Mouse (Mus musculus) C2C12 (cell line): Measurements from ENCODE around the gene Stn1. TPM values are rescaled to one million over a fixed set of nuclear protein-coding genes. Genes with fewer than 3 reads are reported as not detected.

Experiments
- H3K27me3 ChIP-seq: one replicate; pipeline ENCODE4 v1.6.1; 2011; ENCODE audit not compliant: control insufficient read depth, insufficient read depth, insufficient read length
- H3K36me3 ChIP-seq: one replicate; pipeline ENCODE4 v1.6.1; 2011; ENCODE audit not compliant: control insufficient read depth, insufficient read depth
- H3K4me3 ChIP-seq: one replicate; pipeline ENCODE4 v1.5.1; 2011; ENCODE audit warnings: mild to moderate bottlenecking, control low read depth; ENCODE audit not compliant: poor library complexity, insufficient read depth, severe bottlenecking
- H3K79me2 ChIP-seq: one replicate; pipeline ENCODE4 v1.6.1; 2011; ENCODE audit not compliant: control insufficient read depth, insufficient read depth
- H3K79me3 ChIP-seq: one replicate; pipeline ENCODE4 v1.6.1; 2011; ENCODE audit warnings: low read depth, control low read depth
- H3ac ChIP-seq: one replicate; pipeline ENCODE3; 2011; ENCODE audit warnings: low read depth; ENCODE audit not compliant: control insufficient read depth, insufficient read length
- CEBPB ChIP-seq: IDR thresholded peaks from one replicate; pipeline ENCODE4 v1.6.1; 2011; ENCODE audit warnings: low read depth, mild to moderate bottlenecking, control low read depth, moderate library complexity
- CTCF ChIP-seq: IDR thresholded peaks from one replicate; pipeline ENCODE4 v1.5.1; 2011; ENCODE audit not compliant: control insufficient read depth, insufficient read depth, insufficient read length
- FOSL1 ChIP-seq: IDR thresholded peaks from one replicate; pipeline ENCODE4 v1.8.0; 2011; ENCODE audit warnings: mild to moderate bottlenecking, low read length; ENCODE audit not compliant: poor library complexity, insufficient read depth, severe bottlenecking
- MAX ChIP-seq: IDR thresholded peaks from one replicate; pipeline ENCODE4 v1.6.1; 2011; ENCODE audit warnings: mild to moderate bottlenecking, control low read depth
- MYOD1 ChIP-seq: IDR thresholded peaks from one replicate; pipeline ENCODE4 v1.6.1; 2011; ENCODE audit warnings: low read depth; ENCODE audit not compliant: control insufficient read depth, insufficient read length
- MYOG ChIP-seq: IDR thresholded peaks from one replicate; pipeline ENCODE4 v1.6.1; 2011; ENCODE audit not compliant: control insufficient read depth, insufficient read length; ENCODE audit errors: extremely low read depth
- USF1 ChIP-seq: IDR thresholded peaks from one replicate; pipeline ENCODE4 v1.6.1; 2011; ENCODE audit warnings: low read depth, mild to moderate bottlenecking, control low read depth, moderate library complexity
- polyA plus RNA-seq: library from polyadenylated mRNA; unstranded; fragments of >200 nt; fragmentation: generic; extraction: Trizol; gene quantifications from one replicate; pipeline ENCODE4 v1.2.1, GENCODE M21; 2012; ENCODE audit warnings: missing spikeins

The Stn1 gene
- polyA plus RNA-seq, 1 experiment, result 50.7 TPM

GRCm38 (mm10) chr19:47537879-47538278, 572 bp upstream of the Stn1 start:
- Histone ChIP-seq H3K36me3 (peaks cover 19% of the 10 kb centered on the region), H3K27me3 (no peaks in the 10 kb centered on the region), H3K79me3 (peaks cover 1% of the 10 kb centered on the region), H3K79me2 (peaks cover 20% of the 10 kb centered on the region), H3K4me3 (no peak overlapping the region), H3ac (no peak overlapping the region)
- no peak for TF ChIP-seq CTCF

- Histone ChIP-seq H3K36me3 (peaks cover 30% of the 10 kb centered on the region), H3K79me3 (peaks cover 1% of the 10 kb centered on the region), H3K79me2 (peaks cover 20% of the 10 kb centered on the region), H3K27me3 (no peaks in the 10 kb centered on the region), H3K4me3 (peak overlapping the region; percentile 47), H3ac (peak overlapping the region; percentile 68)
- TF ChIP-seq MYOD1 (no peak), CEBPB (no peak), FOSL1 (no peak), MYOG (no peak), CTCF (no peak), USF1 (no peak), MAX (peak; percentile 77)
Observed at GRCm38 (mm10) chr19:47536521-47537299, 597 bp downstream of the Stn1 start.

- Histone ChIP-seq H3ac (no peak overlapping the region), H3K79me2 (peaks cover 20% of the 10 kb centered on the region), H3K79me3 (peaks cover 1% of the 10 kb centered on the region), H3K4me3 (no peak overlapping the region), H3K27me3 (no peaks in the 10 kb centered on the region), H3K36me3 (peaks cover 47% of the 10 kb centered on the region)
- TF ChIP-seq MYOD1 (no peak), FOSL1 (no peak), CEBPB (no peak), CTCF (no peak), MAX (no peak), MYOG (no peak), USF1 (no peak)
Observed at GRCm38 (mm10) chr19:47534131-47534530, 3.2 kb downstream of the Stn1 start.

GRCm38 (mm10) chr19:47532449-47532848, 4.9 kb downstream of the Stn1 start:
- peaks cover 20% of the 10 kb centered on the region for H3K79me2 ChIP-seq
- peaks cover 63% of the 10 kb centered on the region for H3K36me3 ChIP-seq
- H3K27me3 ChIP-seq, result no peaks in the 10 kb centered on the region
- no peak overlapping the region for H3K4me3 ChIP-seq
- TF ChIP-seq MYOG, result no peak
- TF ChIP-seq CEBPB, result no peak
- no peak for TF ChIP-seq FOSL1
- TF ChIP-seq USF1, result no peak
- no peak for TF ChIP-seq MAX
- TF ChIP-seq CTCF, result no peak
- no peak for TF ChIP-seq MYOD1
- peaks cover 1% of the 10 kb centered on the region for H3K79me3 ChIP-seq
- H3ac ChIP-seq, result no peak overlapping the region

- Histone ChIP-seq H3ac (no peak overlapping the region), H3K36me3 (peaks cover 63% of the 10 kb centered on the region), H3K4me3 (no peak overlapping the region), H3K27me3 (no peaks in the 10 kb centered on the region), H3K79me3 (peaks cover 1% of the 10 kb centered on the region), H3K79me2 (peaks cover 17% of the 10 kb centered on the region)
- TF ChIP-seq FOSL1 (no peak), CTCF (no peak), MAX (no peak), MYOG (no peak), CEBPB (no peak), USF1 (no peak), MYOD1 (no peak)
Observed at GRCm38 (mm10) chr19:47531309-47531708, 6.0 kb downstream of the Stn1 start.

- no peaks in the 10 kb centered on the region for H3K79me2 ChIP-seq
- H3K27me3 ChIP-seq, result no peaks in the 10 kb centered on the region
- H3K4me3 ChIP-seq, result no peak overlapping the region
- no peaks in the 10 kb centered on the region for H3K79me3 ChIP-seq
- no peak overlapping the region for H3ac ChIP-seq
- no peak for TF ChIP-seq MYOD1
- TF ChIP-seq FOSL1, result no peak
- TF ChIP-seq CTCF, result no peak
- TF ChIP-seq MYOG, result no peak
- TF ChIP-seq USF1, result no peak
- TF ChIP-seq CEBPB, result no peak
- no peak for TF ChIP-seq MAX
- H3K36me3 ChIP-seq, result peaks cover 64% of the 10 kb centered on the region
Observed at GRCm38 (mm10) chr19:47526239-47526986, 10.9 kb downstream of the Stn1 start.
